Mouse (Mus musculus): ENCODE data around the gene Tmem54.

Tmem54 gene

DNA sequence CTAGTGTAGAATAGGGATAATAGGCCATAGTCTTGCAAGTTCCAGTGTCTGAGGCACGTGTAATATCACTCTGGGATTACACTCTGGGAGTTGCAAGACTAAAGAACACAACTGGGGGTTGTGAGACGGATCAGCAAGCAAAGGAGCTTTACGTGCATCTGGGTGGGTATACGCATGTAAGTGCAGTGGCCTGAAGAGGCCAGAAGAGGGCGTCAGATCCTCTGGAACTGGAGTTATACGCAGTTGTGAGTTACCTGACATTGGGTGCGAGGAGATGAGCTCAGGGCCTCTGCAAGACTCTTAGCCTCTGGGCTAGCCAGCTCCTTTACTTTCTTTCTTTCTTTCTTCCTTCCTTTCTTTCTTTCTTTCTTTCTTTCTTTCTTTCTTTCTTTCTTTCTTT is 8.3 kb upstream of the Tmem54 start:
- no peak for DNase-seq (ENCODE audit: low spot score in 2 of 2)

DNA sequence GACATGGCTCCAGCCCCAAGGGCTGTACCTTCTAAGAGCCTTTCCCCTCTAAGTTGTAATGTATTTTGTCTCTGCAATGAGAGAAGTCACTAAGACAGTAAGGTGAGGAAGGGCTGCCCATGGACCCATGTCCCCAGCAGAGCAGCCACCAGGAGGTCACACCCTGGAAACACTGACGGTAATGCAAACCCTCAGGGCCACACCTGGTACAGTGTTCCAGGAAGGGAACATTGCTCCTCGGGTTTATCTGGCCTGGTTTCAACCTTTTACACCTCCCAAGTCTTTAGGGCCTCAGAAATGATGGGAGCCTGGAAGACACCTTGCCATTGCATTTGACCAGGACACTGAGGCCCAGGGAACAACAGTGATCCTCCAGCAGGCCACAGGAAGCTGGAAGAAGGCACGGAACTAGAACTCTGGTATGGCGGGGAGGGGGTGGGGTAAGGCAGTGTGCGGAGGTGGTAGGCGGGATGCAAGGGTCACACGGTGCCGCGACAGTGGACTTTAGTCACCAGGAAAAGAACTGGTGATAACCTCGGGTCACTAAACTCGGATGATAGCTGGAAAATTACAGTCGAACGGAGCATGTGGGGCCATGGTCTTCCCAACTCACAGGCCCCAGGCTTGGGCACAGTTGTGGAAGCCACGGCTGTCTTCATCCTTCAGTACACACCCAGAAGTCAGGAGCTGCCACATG is 3.1 kb upstream of the Tmem54 start:
- no peak for DNase-seq (ENCODE audit: low spot score in 2 of 2)

DNA sequence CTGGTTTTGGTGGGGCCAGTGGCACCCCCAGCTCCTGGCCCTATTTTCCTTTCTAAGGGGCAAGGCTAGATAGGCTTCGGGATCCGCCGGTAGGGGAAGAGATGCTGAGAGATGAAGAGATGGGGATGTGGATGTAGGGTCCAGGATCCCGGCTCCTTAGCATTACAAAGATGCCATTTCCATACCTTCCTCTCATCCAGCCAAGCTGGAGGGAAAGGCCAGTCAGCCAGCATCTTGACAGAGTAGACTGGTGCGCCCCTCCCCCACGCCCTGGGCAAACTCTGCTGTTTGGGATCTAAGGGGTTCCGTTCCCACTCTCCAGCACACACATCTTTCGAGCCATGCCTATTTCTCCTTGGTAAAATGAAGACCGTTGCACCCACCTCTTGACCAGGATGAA is 725 bp downstream of the Tmem54 start:
- no peak for DNase-seq (ENCODE audit: low spot score in 2 of 2)

DNA sequence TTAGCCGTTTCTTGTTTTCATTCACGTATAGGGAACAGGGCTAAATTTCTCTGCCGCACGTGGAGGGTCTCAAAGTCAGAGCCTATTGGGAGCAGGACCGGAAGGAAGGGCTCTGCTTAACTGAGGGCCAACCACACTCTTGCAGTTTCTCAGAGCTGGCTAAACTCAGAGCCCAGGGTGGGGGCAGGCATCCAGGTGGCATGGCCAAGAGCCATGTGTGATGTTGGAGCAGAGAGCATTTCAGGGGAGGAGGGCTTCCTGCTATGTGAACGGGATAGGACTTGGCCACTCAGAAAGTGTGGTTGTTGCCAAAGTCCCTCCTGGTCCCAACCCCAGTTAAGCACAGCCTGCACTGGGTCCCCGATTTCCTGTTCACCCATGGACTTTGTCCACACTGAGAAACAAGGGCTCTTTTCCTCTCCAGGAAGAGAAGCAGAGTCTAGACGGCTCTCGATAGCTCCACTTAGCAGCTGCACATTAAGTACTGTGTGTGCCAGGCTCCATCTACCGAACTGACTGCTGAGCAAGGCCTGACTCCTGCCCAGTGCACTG is 2.1 kb downstream of the Tmem54 start:
- no peak for DNase-seq (ENCODE audit: low spot score in 2 of 2)

DNA sequence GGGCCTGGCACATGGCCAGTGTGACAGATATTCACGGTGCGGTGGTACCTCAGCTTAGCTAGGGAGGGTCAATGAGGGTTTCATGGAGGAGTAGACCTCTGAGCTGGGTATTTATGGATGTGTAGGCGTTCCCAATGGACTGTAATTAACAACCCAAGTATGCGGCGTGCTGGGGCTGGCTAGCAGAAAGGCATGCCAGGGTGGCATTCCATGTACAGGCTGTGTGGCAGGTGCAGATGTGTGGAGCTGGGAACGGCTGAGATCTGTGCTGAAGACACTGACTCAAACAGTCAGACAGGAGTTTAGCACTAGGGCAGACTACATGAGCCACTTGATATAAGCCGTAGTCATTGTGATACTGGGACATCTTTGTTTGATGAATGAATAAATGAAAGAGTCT is 3.3 kb downstream of the Tmem54 start:
- DNase-seq (ENCODE audit: low spot score in 2 of 2): no peak

DNA sequence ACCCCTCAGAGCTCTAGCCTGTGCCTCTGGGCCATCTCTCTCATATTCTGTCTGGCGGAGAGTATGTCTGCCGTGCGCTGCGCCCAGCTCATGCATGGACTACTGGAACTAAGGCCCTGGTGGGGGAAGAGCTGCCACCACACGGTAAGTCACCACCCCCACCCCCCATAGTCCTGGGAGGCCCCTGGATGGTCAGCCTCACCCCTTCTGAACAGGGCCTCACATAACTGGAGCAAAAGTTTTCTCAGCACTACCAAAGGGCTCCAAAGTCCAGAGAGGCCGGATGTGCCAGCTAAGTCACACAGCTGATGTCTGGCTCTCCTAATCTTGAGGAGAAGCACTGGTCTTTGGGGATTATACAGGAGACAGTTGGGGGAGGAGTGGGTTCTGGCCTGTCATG is 5.5 kb downstream of the Tmem54 start:
- DNase-seq (ENCODE audit: low spot score in 2 of 2): no peak

DNA sequence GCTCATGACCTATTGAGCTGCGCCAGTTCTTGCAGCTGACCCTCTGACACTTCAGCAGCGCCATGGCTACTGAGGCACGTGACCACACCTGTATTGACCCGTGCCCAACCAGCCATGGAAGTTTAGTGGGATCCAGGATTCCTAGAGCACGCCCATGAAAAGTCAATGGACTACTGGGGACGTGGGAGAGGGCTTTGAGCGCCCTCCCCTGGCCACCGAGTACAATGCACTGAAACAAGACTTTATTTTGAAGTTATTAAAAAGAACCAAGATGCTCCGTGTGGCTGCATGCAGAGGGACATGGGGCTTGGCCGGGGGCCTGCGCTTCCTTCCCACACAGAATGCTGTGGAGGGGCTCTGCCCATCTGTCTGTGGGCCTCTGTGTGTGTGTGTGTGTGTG is 6.0 kb downstream of the Tmem54 start:
- DNase-seq (ENCODE audit: low spot score in 2 of 2): no peak

DNA sequence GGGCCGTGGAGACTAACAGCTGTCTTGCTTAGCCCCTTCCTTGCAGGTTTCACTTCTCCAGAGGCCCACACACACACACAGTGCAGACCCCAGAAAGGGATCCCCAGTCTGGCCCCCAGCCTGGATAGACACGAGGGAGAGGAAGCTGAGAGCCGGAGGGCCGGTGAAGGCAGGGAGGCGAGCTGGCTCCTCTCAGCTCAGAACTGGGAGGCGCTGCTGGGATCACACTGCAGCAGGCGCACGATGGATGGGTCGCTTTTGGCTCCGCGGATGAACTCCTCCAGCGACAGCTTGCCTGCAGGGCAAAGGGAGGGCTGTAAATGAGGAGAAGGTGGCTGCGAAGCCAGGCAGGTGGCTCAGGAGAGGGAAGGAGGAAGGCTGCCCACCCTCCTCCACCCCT is 6.9 kb downstream of the Tmem54 start:
- DNase-seq (ENCODE audit: low spot score in 2 of 2): no peak

DNA sequence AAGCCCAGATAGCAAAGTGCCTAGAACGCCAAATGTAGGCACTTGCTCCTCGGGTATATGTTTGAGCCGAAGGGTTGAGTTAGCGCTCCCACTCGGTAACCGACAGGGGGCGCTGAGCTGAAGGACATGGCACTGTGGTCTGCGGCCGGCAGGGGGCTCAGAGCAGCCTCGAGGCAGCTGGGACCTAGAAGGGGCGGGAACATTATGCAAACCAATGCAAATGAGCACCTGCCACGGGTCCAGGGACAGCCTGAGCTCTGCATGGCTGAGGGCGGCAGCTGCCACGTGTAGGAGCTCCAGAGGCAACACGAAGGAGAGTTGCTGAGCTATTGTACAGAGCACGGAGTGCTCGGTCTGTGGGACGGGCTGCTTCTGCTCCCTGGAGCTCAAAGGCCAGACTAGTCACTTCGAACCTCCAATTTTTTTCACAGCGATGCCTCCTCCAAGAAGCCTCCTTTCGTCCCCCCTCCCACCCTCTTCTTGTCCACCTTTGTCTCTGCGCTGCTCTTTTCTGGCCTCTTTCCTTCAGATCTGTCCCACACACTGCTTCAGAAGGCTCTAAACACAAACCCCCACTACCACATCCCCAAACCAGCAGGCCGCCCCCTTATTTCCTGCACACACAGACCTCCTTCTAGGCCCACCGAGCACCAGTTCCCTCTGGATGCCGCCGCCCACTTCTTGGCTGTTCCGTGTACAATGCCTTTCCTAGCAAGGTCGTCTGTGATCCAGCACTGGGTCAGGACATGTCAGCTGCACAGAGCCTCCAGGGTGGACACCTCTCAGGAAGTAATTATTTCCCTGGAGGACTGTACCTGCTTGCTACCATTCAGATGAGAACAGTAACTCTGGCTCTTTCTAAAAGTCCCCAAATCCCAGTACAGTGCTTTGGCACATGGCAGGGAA is 8.0 kb downstream of the Tmem54 start:
- DNase-seq (ENCODE audit: low spot score in 2 of 2): no peak

DNA sequence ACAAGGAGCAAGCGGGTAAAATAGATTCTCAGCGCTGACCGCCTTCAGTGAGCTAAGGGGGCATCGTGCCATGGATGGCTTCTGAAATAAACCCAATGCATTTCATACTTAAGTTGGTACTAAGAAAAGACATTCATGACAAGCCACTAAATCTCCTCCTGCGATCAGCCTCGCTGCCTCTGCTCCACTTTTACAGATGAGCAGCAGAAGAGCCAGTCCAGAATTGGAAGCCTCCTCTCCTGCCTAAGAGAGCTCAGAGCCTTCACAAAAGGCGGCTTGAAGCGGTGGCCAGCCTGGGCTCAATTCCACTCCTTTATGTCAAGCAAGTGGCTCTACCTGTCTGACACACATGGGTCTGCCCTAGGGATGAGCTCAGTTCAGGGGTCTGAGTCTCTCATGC is 11.4 kb downstream of the Tmem54 start:
- no peak for DNase-seq (ENCODE audit: low spot score in 2 of 2)

DNA sequence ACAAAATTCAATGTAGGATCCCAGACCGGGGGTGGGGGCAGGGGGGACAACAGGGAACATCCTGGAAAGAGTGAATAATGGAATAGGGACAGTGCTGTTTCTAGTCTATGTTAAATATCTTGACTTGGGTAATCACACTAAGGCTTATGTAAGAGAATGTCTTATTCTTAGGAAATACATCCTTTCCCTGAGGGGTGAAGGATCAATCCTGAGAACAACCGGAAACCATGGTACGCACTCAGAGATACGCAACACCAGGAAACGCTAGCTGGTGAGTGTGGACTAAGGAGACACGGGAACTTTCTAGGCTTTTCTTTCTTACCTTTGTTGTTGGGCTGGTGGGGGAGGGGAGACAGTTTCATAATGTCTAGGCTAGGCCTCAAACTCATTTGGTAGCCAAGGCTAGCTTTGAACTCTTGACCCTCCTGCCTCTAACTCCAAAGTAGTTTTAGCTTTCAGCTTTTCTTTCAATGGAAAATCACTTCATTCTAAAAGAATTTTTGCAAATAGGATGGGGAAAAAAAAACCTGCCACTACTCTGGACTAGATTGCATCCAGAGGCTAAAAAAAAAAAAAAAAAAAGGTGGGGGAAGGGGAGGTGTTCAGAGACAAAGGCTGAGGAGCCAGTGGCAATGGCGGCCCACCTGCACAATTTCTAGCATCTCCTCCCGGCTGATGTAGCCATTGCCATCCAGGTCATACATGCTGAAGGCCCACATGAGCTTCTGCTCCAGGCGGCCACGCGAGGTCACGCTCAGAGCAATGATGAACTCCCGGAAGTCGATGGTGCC is 12.6 kb downstream of the Tmem54 start:
- no peak for DNase-seq (ENCODE audit: low spot score in 2 of 2)

DNA sequence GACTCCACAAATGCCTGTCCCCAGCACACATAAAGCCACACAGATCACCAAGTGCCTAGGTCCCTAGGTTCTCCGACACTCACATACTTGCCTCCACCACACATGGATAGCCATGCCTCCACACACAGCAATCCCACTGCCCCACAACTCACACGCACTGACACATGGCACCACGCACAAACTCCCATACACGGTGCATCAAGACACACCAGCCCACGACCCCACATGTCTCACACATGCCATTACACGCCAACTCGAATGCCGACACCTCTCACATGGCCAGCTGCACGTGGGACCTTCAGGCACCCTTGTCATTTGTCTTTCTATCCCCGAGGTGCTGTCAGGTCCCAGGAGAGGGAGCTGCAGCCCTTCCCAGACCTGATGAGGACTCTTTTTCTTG is 14.4 kb downstream of the Tmem54 start:
- DNase-seq (ENCODE audit: low spot score in 2 of 2): no peak

DNA sequence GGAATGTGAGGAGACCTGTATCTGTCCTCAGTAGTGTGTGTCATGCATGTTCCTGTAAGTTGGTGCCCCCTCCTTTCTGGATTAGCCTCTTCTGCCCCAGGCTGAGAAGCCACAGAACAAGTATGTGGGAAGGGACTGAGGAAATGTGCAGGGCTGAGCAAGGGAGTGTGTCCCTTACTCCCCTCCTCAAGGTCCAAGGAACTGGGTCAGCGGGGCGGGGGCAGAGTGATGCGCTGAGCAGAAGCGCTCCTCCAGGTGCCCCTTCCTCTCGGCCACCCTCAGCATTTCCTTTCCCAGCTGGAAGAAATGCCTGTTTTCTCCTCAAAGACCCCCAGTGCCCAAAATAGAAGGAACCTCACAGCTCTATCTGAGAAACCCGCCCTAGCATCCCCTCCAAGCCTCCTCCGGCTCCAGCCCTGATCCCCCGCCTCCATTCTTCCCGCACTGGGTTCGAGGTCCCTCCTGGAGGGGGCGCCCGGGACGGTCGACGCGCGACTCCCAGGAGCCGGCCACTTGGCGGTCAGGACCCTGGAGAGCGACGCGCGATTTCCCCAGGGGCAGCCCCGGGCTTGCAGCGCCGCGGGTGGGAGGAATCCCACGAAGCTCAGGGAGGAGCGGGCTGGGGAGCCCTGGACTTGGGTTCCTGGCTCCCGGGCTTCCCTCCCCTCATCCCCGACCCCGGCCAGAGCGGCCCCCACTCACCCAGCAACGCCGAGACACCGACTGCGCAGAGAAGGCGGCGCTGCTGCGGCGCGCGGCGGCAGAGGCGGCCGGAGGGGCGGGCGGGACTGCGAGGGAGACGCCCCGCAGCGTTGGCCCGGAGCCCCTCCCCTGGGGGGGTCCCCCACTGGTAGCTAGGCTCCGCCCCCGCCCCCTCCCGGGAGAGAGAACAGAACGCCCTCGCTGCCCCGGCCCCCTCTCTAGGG is 15.4 kb downstream of the Tmem54 start:
- no peak for DNase-seq (ENCODE audit: low spot score in 2 of 2)

DNA sequence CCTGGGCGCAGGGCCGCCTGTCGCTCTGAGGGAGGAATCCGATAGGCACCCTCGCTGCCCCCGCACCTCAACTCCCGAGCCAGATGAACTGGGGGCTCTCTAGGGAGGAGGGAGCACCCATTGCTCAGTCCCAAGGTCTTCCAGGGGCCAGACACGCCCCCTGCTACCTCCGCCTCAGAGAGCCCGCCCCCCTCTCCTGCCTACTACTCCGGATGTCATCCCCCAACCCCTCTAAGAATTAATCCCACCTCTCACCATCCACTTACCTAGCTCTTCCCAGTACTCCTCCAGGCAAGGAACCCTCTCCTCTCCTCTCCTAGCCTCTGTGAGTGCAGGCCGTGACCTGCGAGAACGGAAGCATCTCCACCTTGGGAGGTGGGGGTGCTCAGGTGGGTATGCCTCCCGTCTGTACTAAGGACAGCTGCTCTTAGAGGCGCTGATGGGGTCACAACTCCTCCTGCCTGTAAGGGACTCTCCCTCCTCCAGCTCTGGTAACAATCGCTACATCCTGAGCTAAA is 16.3 kb downstream of the Tmem54 start, which contains the start of gene Hpca:
Hpca (minus strand) TSS at position 468 of the 518 bp plus-strand sequence.
- no peak for DNase-seq (ENCODE audit: low spot score in 2 of 2)

DNA sequence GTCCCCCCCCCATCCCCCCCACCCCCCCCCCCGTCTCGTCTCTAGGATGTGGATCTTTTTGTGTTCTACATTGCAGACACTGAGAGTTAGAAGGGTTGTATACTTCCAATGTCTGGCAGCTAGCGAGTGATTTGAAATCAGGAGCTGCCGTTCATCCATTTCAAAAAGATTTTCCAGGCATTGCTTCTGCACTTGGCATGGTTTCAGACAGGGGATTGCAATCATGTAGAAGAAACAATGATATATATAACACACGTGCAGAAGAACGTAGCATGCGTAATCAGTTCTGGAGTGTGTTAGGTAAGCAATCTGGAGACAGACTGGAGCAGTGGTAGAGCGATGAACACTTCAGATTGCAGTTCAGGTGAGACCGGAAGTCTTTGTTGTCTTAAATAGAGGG is 16.8 kb downstream of the Tmem54 start:
- no peak for DNase-seq (ENCODE audit: low spot score in 2 of 2)

DNA sequence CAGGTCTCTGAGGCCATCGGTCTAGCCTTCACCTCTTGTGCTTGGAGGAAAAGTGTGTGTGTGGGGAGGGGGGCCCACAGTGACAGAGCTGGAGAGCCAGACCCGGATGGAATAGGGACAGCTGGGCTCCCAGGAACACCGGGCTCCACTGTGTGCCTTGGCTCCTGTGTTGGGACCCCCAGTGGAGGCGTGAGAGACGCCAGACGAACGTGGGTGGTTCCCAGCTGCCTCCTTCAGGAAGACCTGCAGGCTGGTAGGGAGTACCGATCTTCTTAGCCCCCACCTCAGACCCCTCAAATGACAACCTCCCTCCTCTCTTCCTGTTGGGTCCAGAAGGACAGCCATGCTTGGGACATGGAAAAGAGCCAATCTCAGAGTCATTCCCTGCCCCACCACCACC is 17.4 kb downstream of the Tmem54 start:
- no peak for DNase-seq (ENCODE audit: low spot score in 2 of 2)

DNA sequence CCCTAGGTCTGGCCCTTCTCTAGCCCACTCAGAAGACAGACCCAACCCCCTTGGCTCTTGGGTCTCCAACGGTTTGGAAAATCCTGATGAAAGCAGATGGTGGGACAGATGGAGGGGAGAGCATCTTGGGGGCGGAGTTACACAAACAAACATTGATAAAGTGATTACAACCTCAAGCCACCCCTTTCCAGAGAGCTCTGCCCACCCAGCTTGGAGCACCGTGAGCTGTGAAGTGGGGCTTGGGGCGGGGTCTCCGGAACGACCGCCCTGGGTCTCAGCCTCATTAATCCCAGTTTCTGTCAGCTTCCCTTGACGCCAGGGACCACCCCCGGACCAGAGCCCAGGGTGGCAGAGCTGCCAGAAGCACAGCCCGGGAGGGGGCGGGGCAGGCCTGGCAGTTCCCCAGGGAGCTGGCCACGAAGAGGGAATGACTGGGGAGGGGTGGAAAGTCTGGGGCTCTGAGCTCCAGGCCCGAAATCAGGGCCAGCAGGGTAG is 19.4 kb downstream of the Tmem54 start:
- no peak for DNase-seq (ENCODE audit: low spot score in 2 of 2)

DNA sequence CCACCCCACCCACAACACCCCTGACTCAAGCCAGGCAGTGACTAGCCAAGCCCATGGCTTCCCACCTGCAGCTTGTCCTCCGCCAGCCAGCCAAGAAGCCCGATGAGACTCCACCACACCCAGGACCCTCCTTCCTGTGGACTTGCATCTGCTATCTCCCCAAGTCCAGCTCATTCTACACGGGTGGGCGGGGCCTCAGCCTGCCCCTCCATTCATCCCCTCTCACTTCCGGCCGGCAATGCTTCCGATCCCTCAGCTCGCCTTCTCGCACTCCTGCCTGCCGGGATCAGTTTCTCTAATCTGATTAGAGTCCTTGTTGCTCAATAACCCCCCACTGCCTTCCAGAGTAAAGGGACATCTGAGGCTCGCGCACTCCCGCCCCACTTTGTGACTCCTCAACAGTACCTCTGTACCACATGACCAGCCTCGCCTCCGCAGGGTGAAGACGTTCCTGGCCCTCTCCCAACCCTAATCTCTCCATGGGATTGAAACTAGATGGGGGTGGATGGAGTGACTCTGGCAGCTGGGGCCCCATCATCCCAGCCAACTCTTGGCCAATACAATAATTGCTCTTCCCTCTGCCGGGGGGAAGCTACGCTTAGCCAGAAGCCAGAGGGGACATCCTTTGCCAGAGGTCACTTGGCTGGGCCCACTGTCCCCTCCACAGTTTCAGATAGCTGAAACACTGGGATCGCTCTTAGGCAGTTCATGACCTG is 20.5 kb downstream of the Tmem54 start:
- peak in 1 of 2 experiments; percentile 24 for DNase-seq (ENCODE audit: low spot score in 2 of 2)

DNA sequence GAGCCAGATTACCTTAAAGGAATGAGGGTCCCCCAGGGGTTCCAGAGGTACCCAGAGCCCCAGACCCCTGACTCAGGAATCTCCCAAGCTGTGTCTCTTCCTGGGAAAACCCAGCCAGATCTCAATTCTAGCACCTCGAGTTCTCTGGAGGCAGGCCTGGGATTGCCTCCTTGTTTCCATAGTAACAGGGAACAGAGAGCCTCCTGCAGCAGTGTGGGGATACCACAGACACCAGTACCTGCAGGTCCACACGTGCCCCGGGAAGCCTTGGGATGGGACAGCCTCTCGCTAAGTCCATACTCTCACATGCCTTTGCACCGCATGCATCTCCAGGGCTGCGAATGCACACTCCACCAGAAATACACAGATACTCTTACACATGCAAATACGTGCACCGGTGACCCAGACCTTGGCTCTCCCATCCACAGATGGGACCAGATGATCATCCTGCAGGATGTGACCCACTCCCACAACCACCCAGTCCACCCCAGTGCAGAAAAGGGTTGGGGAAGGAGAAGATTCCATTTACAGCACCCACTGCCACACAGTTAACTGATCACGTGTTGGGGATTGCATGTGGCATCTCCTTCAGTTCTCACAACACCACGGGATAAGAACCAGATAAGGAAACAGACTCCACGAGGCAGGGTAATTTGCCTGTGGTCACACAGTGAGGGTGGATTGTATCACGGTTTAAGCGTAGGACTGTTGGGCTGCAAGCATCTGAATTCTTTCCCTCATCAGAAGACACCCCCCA is 23.4 kb downstream of the Tmem54 start:
- no peak for DNase-seq (ENCODE audit: low spot score in 2 of 2)

All from urinary bladder, adult 18-20 months (tissue).